Mouse (Mus musculus) urinary bladder, postnatal 10 days (tissue): ENCODE measurements at regions not wholly inside any gene's neighbourhood (a gene's known extent, or its start where the extent isn't known, plus 50 kb on each side); places are given as distances from the start of the nearest gene placed in this dataset.

ENCODE experiments used
- DNase-seq: peaks from one replicate; pipeline ENCODE4 v3.0.0; 2022; ENCODE audit warnings: low spot score

DNA sequence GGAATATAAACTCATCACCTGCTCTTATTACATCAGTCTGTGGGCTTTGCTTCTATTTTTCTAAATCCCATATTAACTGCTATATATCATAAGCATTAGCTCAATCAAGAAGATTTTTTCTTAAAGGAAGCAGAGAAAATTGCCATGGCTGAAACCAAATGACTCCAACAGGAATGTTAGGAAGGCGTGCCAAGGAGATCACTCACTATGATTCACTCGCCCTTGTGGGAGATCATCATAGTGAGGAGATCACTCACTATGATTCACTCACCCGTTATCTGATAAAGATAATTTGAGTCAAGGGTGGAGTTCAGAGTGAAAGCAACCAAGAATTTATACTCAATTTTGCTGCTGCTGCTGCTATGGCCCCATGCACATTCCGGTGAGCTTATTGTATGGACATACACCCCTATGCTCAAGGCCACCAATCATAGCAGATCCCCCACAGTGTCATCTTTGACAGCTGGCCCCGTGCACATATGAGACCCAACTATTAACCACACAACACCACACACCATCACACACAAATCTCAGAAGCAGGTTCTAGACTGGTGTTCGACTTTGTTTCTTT is 63.8 kb upstream of the Fer start:
- no peak for DNase-seq

DNA sequence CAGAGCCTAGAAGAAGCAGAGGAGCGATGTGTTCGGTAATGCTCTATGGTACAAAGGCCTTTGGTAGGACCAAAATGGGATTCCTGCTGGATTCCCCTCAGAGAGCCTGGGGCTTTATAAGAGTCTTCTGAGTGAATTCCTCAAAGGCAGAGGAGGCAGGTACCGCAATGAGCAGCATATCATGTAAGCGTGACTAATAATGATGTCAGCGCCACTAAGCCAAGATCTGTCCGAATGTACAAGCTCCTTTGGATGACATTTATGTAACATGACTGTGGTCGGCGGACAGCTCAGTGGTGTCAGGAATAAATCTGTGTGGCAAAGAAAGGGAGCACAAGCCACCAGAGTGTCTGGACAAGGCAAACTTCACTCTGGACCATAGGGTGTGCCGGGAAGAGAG is 61.5 kb upstream of the Fer start:
- no peak for DNase-seq

DNA sequence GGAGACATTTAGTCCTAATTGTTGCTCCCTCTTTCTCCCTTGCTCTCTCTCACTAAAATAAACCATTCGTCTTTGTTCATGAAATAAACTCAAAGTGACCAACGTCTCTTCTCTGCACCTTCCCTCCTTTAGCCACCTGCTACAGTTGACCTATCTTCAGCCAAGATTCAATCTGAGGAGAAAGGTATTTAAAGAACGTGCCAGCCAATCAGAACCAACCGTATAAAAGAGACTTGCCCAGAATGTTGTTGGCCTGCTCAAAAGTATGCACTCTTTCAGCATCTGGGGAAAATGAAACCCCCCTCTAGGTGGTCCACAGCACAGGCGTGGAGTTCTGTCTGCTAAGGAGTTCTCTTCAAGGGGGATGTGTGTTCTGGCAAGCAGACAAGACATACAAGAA is 60.0 kb upstream of the Fer start:
- DNase-seq, result no peak

DNA sequence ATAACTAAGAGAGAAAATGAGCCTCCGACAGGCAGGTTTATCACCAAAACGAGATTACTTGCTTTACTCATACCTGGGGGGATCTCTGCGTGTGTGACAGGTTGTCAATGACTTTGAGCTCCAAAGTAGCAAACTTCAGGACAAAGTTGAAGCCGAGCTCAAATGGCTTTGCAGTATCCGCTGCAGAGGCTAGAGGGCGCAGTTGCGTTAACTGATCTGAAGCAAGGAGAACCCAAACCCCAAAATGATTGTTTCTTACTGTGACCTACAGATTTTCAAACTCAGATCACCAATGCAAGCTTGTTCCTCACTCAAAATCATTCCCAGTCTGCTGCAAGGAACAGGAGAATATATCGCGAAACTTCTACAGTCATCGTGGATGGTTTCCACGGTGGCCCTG is 59.3 kb upstream of the Fer start:
- DNase-seq, result peak; percentile 17

DNA sequence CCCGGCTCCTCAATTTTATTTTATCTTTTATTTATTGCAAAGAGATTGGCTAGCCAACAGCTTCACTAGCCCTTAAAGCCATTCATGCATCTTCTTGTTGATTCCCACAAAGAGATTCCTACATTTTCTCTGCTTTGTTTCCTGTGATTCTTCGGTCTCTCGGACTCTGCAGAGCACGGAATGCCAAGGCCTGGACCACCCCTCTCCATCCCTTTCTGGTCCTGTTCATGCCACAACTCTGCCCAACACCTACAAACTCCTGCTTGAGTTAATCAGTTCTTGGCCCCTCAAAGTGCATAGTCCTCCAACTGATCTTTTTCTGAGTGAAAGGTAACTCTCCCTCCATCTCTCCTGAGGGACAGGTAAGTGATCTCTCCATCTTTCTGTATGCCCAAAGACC is 58.4 kb upstream of the Fer start:
- no peak for DNase-seq

DNA sequence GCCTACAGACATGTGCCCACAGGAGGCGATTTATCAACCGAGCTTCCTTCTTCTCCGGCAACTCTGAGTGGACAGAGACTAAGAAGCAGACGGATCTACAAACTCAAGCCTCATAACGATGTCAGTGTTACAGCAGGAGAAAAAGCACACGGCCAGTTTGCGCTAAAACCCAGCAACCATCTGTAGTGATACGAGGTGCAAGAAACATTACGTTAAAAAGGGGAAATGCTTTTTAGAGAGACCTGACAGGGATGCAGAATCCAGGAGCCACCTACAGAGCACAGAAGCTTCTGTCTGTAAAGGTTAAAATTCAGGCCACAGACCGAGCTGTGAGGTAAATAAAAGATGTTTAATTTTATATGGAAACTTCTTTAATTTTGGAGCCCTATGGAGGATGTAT is 56.5 kb upstream of the Fer start:
- DNase-seq, result no peak

DNA sequence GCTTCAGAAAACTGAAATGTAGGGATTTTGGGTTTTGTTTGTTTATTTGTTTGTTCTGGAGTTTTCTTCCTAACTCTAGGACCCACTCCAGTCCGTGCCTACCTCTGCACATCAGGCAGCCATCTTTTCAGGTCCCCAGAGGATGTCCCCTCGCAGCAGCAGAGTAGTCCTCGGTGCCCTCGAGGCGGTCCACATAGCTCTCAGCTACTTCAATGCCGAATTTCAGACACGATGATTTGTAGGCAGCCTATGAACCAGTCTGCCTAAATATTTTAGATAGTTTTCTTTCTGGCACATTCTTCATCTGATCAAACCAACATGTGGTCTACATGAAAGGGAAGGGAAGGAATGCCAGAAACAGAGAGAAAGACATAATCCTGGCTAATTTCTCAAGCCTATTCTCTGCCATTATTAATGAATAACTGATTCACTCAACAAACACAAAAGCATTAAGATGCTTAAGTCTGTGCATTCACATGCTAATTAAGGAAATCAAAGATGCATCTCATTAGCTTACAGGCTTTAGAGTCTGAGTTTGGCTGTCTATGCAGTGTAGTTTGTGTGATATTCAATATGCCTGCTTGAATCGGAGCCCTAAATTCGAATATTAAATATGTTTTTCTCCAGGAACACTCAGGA is 55.2 kb upstream of the Fer start:
- DNase-seq, result no peak

DNA sequence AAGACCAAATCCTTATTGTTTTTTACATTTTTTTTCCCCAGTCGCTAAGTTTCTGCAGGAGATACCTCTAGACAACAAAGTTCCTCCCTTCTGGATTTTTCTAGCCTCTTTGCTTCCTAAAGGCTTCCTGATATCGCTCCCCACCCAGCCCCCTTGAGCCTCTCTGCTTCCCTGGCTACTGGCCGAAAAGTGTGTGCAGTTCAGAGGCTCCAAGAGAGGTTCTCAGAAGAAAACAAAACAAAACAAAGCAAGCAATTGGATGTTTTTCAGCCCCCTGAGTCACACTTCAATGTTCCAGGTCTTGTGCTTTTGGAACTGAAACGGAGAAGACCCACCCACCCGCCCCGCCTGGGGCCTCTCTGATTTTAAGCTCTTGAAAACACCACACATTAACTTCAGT is 54.1 kb upstream of the Fer start:
- no peak for DNase-seq

DNA sequence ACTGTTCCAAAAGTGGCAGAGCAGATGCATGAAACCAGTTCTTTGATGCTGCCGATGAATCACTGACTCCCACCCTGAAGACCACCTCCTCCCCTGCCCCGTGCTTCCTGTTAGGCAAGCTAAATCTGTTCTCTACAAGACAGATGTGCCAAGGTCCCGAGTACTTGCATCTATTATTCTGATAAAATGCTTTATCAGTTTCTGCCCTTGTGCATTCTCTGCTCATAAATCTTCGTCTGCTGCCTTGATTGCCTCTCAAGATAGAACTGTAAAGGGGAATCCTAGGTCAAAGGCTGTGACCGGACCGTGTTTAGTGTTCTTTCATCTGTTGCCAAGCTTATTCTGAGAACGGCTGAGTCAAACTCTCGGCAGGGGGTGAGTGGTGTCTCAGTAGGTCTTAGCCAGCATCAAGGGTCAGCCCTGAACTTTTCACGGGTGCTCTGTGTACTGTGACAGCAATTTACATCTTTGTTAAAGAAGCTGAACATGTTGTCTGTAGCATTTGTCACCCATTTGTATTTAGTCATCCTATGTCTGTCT is 51.5 kb upstream of the Fer start:
- DNase-seq, result no peak

DNA sequence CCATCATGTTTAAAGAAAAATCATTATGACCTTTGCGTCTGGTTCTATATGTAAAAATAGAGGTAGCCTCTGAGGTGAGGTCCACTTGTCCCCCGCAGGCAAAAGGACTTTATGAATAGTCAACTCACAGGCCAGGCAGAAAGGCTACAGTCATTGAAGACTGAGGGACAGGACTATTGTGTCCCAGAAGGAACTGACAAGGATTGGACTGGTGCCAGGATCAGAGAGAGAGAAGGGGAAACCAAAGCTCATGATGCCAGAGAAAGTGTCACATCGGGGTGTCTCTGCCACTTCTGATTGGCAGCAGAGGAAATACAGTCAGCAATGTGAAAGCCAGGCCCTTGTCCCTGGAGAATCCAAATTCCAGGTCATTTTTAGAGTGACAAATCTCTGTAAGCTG is 50.3 kb upstream of the Fer start:
- no peak for DNase-seq
